9 mouse cellular contexts compared by ENCODE assay signal in the genomic region with DNA sequence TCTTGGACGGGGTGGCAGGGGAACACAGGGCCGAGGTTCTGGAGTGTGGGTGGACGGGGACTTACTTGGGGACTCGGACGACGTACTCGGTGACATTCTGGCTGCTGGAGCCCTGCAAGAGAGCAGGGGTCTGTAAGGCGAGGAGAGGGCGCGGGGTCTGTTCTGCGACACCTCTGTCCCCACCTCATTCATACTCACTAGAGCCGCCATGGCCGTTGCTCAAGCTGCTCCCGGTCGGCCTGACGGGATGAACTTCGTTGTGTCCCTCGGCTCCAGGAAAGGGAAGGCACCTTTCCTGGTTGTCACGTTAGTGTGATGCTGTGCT. TPM values are rescaled to one million over a fixed set of nuclear protein-coding genes. Genes with fewer than 3 reads are reported as not detected.
DNase-seq lines count a peak whose midpoint lies in the region; ATAC-seq lines count a peak whose summit lies in the region.
"Had no signal": no experiment of that assay in that cellular context is flagged by ENCODE, and none has a peak within 500 bp of the region (broad histone marks: within the 10 kb centered on the region; RNA-seq: fewer than 3 reads in every experiment).

No protein-coding gene starts in this region.

- peak overlapping the region; percentile 67 for H3K4me3 ChIP-seq in heart, embryonic 15.5 days
- peak overlapping the region; percentile 71 for H3K4me3 ChIP-seq in hindbrain, embryonic 11.5 days (ENCODE audit: low read depth, low read length)
- peak overlapping the region; percentile 83 for H3K4me3 ChIP-seq in midbrain, embryonic 10.5 days

- no peaks in the 10 kb centered on the region for H3K27me3 ChIP-seq in heart, embryonic 15.5 days
- no peaks in the 10 kb centered on the region for H3K27me3 ChIP-seq in hindbrain, embryonic 11.5 days (ENCODE audit: control insufficient read depth, insufficient read depth, low read length)
- H3K27me3 ChIP-seq in midbrain, embryonic 10.5 days (ENCODE audit: low read depth, poor library complexity, severe bottlenecking): no peaks in the 10 kb centered on the region

- peaks cover 31% of the 10 kb centered on the region for H3K36me3 ChIP-seq in heart, embryonic 15.5 days
- H3K36me3 ChIP-seq in hindbrain, embryonic 11.5 days (ENCODE audit: control insufficient read depth, insufficient read depth, low read length): no peaks in the 10 kb centered on the region
- peaks cover 36% of the 10 kb centered on the region for H3K36me3 ChIP-seq in midbrain, embryonic 10.5 days

- WGBS in heart, embryonic 15.5 days: under 1% methylated on average over 19 of the region's 19 CpGs
- under 1% methylated on average over 19 of the region's 19 CpGs for WGBS in hindbrain, embryonic 11.5 days
- WGBS in midbrain, embryonic 10.5 days: 1% methylated on average over 19 of the region's 19 CpGs

- H3K9ac ChIP-seq in heart, embryonic 15.5 days: peak overlapping the region; percentile 72
- H3K9ac ChIP-seq in hindbrain, embryonic 11.5 days (ENCODE audit: low read depth, low read length): peak overlapping the region; percentile 66

- no peak for DNase-seq in heart, postnatal 4 days
- DNase-seq in hindbrain, embryonic 11.5 days (ENCODE audit: low spot score): no peak
- DNase-seq in midbrain, embryonic 10.5 days (ENCODE audit: low spot score): no peak
- DNase-seq in adrenal gland, adult (ENCODE audit: inconsistent age in 2 of 2, low spot score in 1 of 2): no peak
- no peak for DNase-seq in ovary, postnatal 10 days (ENCODE audit: low spot score)
- DNase-seq in thymus, postnatal 10 days (ENCODE audit: low spot score in 2 of 2): no peak

- peaks cover 19% of the 10 kb centered on the region for H3K4me1 ChIP-seq in heart, embryonic 15.5 days (replicated peaks)
- H3K4me1 ChIP-seq in hindbrain, embryonic 11.5 days (replicated peaks; ENCODE audit: control insufficient read depth, insufficient read depth, low read length): no peaks in the 10 kb centered on the region
- H3K4me1 ChIP-seq in midbrain, embryonic 10.5 days: peaks cover 24% of the 10 kb centered on the region

- H3K9me3 ChIP-seq in heart, embryonic 15.5 days (replicated peaks): no peaks in the 10 kb centered on the region
- no peaks in the 10 kb centered on the region for H3K9me3 ChIP-seq in hindbrain, embryonic 11.5 days (ENCODE audit: control insufficient read depth, low read length)
- H3K9me3 ChIP-seq in midbrain, embryonic 10.5 days (replicated peaks): no peaks in the 10 kb centered on the region

- H3K4me2 ChIP-seq in heart, embryonic 15.5 days: peak overlapping the region; percentile 84
- peak overlapping the region; percentile 75 for H3K4me2 ChIP-seq in hindbrain, embryonic 11.5 days (replicated peaks; ENCODE audit: low read depth, low read length)

- peak; percentile 16; the same call in 1 of the 2 replicates for ATAC-seq in heart, embryonic 15.5 days (replicated peaks; ENCODE audit: insufficient number of reproducible peaks, insufficient read depth, low FRiP score, low read depth)
- peak; percentile 37 for ATAC-seq in activated CD4-positive, CD25-positive, alpha-beta regulatory T cell, adult 4 months
- peak; percentile 67 for ATAC-seq in hindbrain, embryonic 11.5 days (ENCODE audit: low FRiP score)

- H3K27ac ChIP-seq in heart, embryonic 15.5 days: peak overlapping the region; percentile 72
- H3K27ac ChIP-seq in hindbrain, embryonic 11.5 days (ENCODE audit: low read depth, low read length): peak overlapping the region; percentile 48; the same call in 1 of the 2 replicates
- peak overlapping the region; percentile 93 for H3K27ac ChIP-seq in midbrain, embryonic 10.5 days (replicated peaks)

RNA-seq across cellular contexts. Expression of a gene that starts 0.2 kb away (rescaled TPM):
- 33.7 and 41.1 TPM in 2 replicates for polyA plus RNA-seq in heart, embryonic 15.5 days (2015; fragmentation: Nextera tagmentation; extraction: Ambion mirVana)
- 10 to 100 TPM; 36.0 to 36.9 TPM for total RNA-seq in heart, postnatal 4 days (2021)
- 10 to 100 TPM; 63.3 to 89.3 TPM for polyA plus RNA-seq in activated CD4-positive, CD25-positive, alpha-beta regulatory T cell, adult 4 months (2017; shearing (Covaris generic))
- polyA plus RNA-seq in hindbrain, embryonic 11.5 days (2014; fragmentation: Nextera tagmentation; extraction: Ambion mirVana): 65.6 and 76.7 TPM in 2 replicates
- polyA plus RNA-seq in midbrain, embryonic 10.5 days (2016; fragmentation: Nextera tagmentation; extraction: Ambion mirVana): 81.2 and 83.3 TPM in 2 replicates

RNA-seq across cellular contexts. Expression of a gene that starts 0.4 kb away (rescaled TPM):
- polyA plus RNA-seq in heart, embryonic 15.5 days (2015; fragmentation: Nextera tagmentation; extraction: Ambion mirVana): 0.23 and 0.48 TPM in 2 replicates
- total RNA-seq in heart, postnatal 4 days (2021): not detected
- polyA plus RNA-seq in activated CD4-positive, CD25-positive, alpha-beta regulatory T cell, adult 4 months (2017; shearing (Covaris generic)): under 1 TPM in 1 of 2 experiments, not detected in 1; 0.57 TPM
- 0.33 TPM in 1 of 2 replicates, not detected in the other for polyA plus RNA-seq in hindbrain, embryonic 11.5 days (2014; fragmentation: Nextera tagmentation; extraction: Ambion mirVana)
- 0.39 and 0.52 TPM in 2 replicates for polyA plus RNA-seq in midbrain, embryonic 10.5 days (2016; fragmentation: Nextera tagmentation; extraction: Ambion mirVana)
- total RNA-seq: neutrophil, adult 5-6 weeks had no signal

RNA-seq across cellular contexts. Expression of a gene that starts 11.1 kb away (rescaled TPM):
- polyA plus RNA-seq in heart, embryonic 15.5 days (2015; fragmentation: Nextera tagmentation; extraction: Ambion mirVana): 0.33 TPM in 1 of 2 replicates, not detected in the other
- total RNA-seq in heart, postnatal 4 days (2021): not detected
- not detected for polyA plus RNA-seq in activated CD4-positive, CD25-positive, alpha-beta regulatory T cell, adult 4 months (2017; shearing (Covaris generic))
- 0.36 TPM in 1 of 2 replicates, not detected in the other for polyA plus RNA-seq in hindbrain, embryonic 11.5 days (2014; fragmentation: Nextera tagmentation; extraction: Ambion mirVana)
- 0.76 and 0.94 TPM in 2 replicates for polyA plus RNA-seq in midbrain, embryonic 10.5 days (2016; fragmentation: Nextera tagmentation; extraction: Ambion mirVana)
- total RNA-seq: neutrophil, adult 5-6 weeks had no signal

RNA-seq across cellular contexts. Expression of a gene that starts 13.7 kb away (rescaled TPM):
- 52.1 and 52.4 TPM in 2 replicates for polyA plus RNA-seq in heart, embryonic 15.5 days (2015; fragmentation: Nextera tagmentation; extraction: Ambion mirVana)
- total RNA-seq in heart, postnatal 4 days (2021): 10 to 100 TPM; 42.3 to 49.3 TPM
- 10 to 100 TPM; 22.6 to 26.9 TPM for polyA plus RNA-seq in activated CD4-positive, CD25-positive, alpha-beta regulatory T cell, adult 4 months (2017; shearing (Covaris generic))
- 32.4 and 33.0 TPM in 2 replicates for polyA plus RNA-seq in hindbrain, embryonic 11.5 days (2014; fragmentation: Nextera tagmentation; extraction: Ambion mirVana)
- 40.2 and 41.3 TPM in 2 replicates for polyA plus RNA-seq in midbrain, embryonic 10.5 days (2016; fragmentation: Nextera tagmentation; extraction: Ambion mirVana)

RNA-seq across cellular contexts. Expression of a gene that starts 20.4 kb away (rescaled TPM):
- polyA plus RNA-seq in heart, embryonic 15.5 days (2015; fragmentation: Nextera tagmentation; extraction: Ambion mirVana): 23.3 and 29.3 TPM in 2 replicates
- total RNA-seq in heart, postnatal 4 days (2021): 100 to 1,000 TPM; 112 to 113 TPM
- polyA plus RNA-seq in activated CD4-positive, CD25-positive, alpha-beta regulatory T cell, adult 4 months (2017; shearing (Covaris generic)): 10 to 100 TPM; 19.6 to 30.9 TPM
- polyA plus RNA-seq in hindbrain, embryonic 11.5 days (2014; fragmentation: Nextera tagmentation; extraction: Ambion mirVana): 40.3 and 42.7 TPM in 2 replicates
- 45.4 and 53.7 TPM in 2 replicates for polyA plus RNA-seq in midbrain, embryonic 10.5 days (2016; fragmentation: Nextera tagmentation; extraction: Ambion mirVana)

Comparison
In these comparisons a context has a peak if more than half of its experiments do, and no peak if none do; other contexts are left out.
1. ATAC-seq: peak in every context shown above with its lines; median percentile 67 in hindbrain, embryonic 11.5 days; 37 in activated CD4-positive, CD25-positive, alpha-beta regulatory T cell, adult 4 months; 16 in heart, embryonic 15.5 days.